Mouse (Mus musculus) MEL (cell line): ENCODE data around the gene Fndc3b. TPM values are rescaled to one million over a fixed set of nuclear protein-coding genes. Genes with fewer than 3 reads are reported as not detected.

ENCODE experiments used
- DNase-seq: peaks from one replicate; pipeline ENCODE4 v3.0.0; 2011; ENCODE audit warnings: low read depth, low spot score
- H3K27ac ChIP-seq: 2 replicates; pipeline ENCODE4 v1.5.1; 2012; ENCODE audit warnings: low read depth, mild to moderate bottlenecking, control low read depth, low read length, moderate library complexity; ENCODE audit not compliant: control insufficient read depth
- H3K27me3 ChIP-seq, 2 experiments: fragments of 150-350 bp in 1 of 2; sonication (generic) in 1 of 2; 2 replicates each; pipeline ENCODE4 v1.6.1; 2012; ENCODE audit warnings: low read length in 2 of 2, mild to moderate bottlenecking in 2 of 2, improper control_type of control experiment in 1 of 2, moderate library complexity in 1 of 2; ENCODE audit not compliant: insufficient read depth in 2 of 2, control insufficient read depth in 1 of 2
- H3K36me3 ChIP-seq, 2 experiments: 2 replicates each; pipeline ENCODE4 v1.6.1; 2012 to 2014; ENCODE audit warnings: low read length in 2 of 2, improper control_type of control experiment in 1 of 2, inconsistent platforms in 1 of 2, mild to moderate bottlenecking in 1 of 2; ENCODE audit not compliant: insufficient read depth in 2 of 2, control insufficient read depth in 1 of 2
- H3K4me1 ChIP-seq, 2 experiments: fragments of 150-350 bp in 1 of 2; sonication (generic) in 1 of 2; 2 replicates each; pipeline ENCODE4 v1.6.1; 2012; ENCODE audit warnings: low read length in 2 of 2, improper control_type of control experiment in 1 of 2, mild to moderate bottlenecking in 1 of 2; ENCODE audit not compliant: insufficient read depth in 2 of 2, control insufficient read depth in 1 of 2
- H3K4me3 ChIP-seq, 2 experiments: fragments of 150-350 bp in 1 of 2; sonication (generic) in 1 of 2; 2 replicates each; pipeline ENCODE4 v1.5.1; 2012; ENCODE audit warnings: low read depth in 2 of 2, low read length in 2 of 2, mild to moderate bottlenecking in 2 of 2, moderate library complexity in 2 of 2, control low read depth in 1 of 2, improper control_type of control experiment in 1 of 2; ENCODE audit not compliant: control insufficient read depth in 1 of 2, insufficient read depth in 1 of 2
- H3K79me2 ChIP-seq: 2 replicates; pipeline ENCODE4 v1.6.1; 2012; ENCODE audit warnings: mild to moderate bottlenecking, low read length, moderate library complexity; ENCODE audit not compliant: control insufficient read depth, poor library complexity, insufficient read depth
- H3K9ac ChIP-seq: 2 replicates; pipeline ENCODE4 v1.6.1; 2012; ENCODE audit warnings: low read depth, mild to moderate bottlenecking, control low read depth, low read length, moderate library complexity; ENCODE audit not compliant: control insufficient read depth, poor library complexity, severe bottlenecking
- H3K9me3 ChIP-seq: fragments of 150-350 bp; sonication (generic); replicated peaks from 2 replicates; pipeline ENCODE4 v1.6.1; 2012; ENCODE audit warnings: mild to moderate bottlenecking, low read length, improper control_type of control experiment, moderate library complexity; ENCODE audit not compliant: insufficient read depth
- BHLHE40 ChIP-seq: IDR thresholded peaks from 2 replicates; pipeline ENCODE4 v1.6.1; 2012; ENCODE audit warnings: low read depth, mild to moderate bottlenecking, inconsistent platforms, low read length, improper control_type of control experiment, borderline replicate concordance
- CHD1 ChIP-seq: IDR thresholded peaks from 2 replicates; pipeline ENCODE4 v1.6.1; 2012; ENCODE audit warnings: low read depth, mild to moderate bottlenecking, inconsistent platforms, low read length, improper control_type of control experiment
- CHD2 ChIP-seq: IDR thresholded peaks from 2 replicates; pipeline ENCODE4 v1.6.1; 2011; ENCODE audit warnings: low read length, improper control_type of control experiment
- E2F4 ChIP-seq: IDR thresholded peaks from 2 replicates; pipeline ENCODE4 v1.6.1; 2011; ENCODE audit warnings: low read depth, low read length, improper control_type of control experiment, borderline replicate concordance
- ELF1 ChIP-seq: IDR thresholded peaks from 2 replicates; pipeline ENCODE4 v1.6.1; 2014; ENCODE audit warnings: low read depth, mild to moderate bottlenecking, inconsistent platforms, low read length, improper control_type of control experiment, moderate library complexity
- ETS1 ChIP-seq: IDR thresholded peaks from 2 replicates; pipeline ENCODE4 v1.6.1; 2012; ENCODE audit warnings: low read depth, mild to moderate bottlenecking, inconsistent platforms, low read length, improper control_type of control experiment, moderate library complexity
- GATA1 ChIP-seq: IDR thresholded peaks from 2 replicates; pipeline ENCODE4 v1.6.1; 2011; ENCODE audit warnings: low read depth, low read length, improper control_type of control experiment
- KAT2A ChIP-seq: conservative IDR thresholded peaks from 2 replicates; pipeline ENCODE4 v1.6.1; 2012; ENCODE audit warnings: low read depth, low read length, improper control_type of control experiment, inconsistent platforms
- MAFK ChIP-seq: IDR thresholded peaks from 2 replicates; pipeline ENCODE4 v1.6.1; 2011; ENCODE audit warnings: low read depth, mild to moderate bottlenecking, low read length, improper control_type of control experiment, borderline replicate concordance
- MAZ ChIP-seq: IDR thresholded peaks from 2 replicates; pipeline ENCODE4 v1.6.1; 2012; ENCODE audit warnings: low read depth, mild to moderate bottlenecking, inconsistent platforms, low read length, improper control_type of control experiment
- MEF2A ChIP-seq: IDR thresholded peaks from 2 replicates; pipeline ENCODE4 v1.6.1; 2014; ENCODE audit warnings: low read depth, mild to moderate bottlenecking, inconsistent platforms, low read length, improper control_type of control experiment; ENCODE audit not compliant: poor library complexity, insufficient replicate concordance, severe bottlenecking; ENCODE audit errors: extremely low read depth
- MXI1 ChIP-seq: IDR thresholded peaks from 2 replicates; pipeline ENCODE4 v1.6.1; 2011; ENCODE audit warnings: mild to moderate bottlenecking, low read depth, low read length, improper control_type of control experiment
- MYC ChIP-seq: IDR thresholded peaks from 2 replicates; pipeline ENCODE4 v1.6.1; 2011; ENCODE audit warnings: low read depth, mild to moderate bottlenecking, low read length, improper control_type of control experiment, moderate library complexity
- NELFE ChIP-seq: IDR thresholded peaks from 2 replicates; pipeline ENCODE4 v1.6.1; 2011; ENCODE audit warnings: low read depth, low read length, improper control_type of control experiment
- NRF1 ChIP-seq: IDR thresholded peaks from 2 replicates; pipeline ENCODE4 v1.6.1; 2014; ENCODE audit warnings: low read depth, mild to moderate bottlenecking, inconsistent platforms, low read length, improper control_type of control experiment, moderate library complexity; ENCODE audit not compliant: poor library complexity, insufficient read depth, severe bottlenecking
- POLR2A ChIP-seq, 2 experiments: IDR thresholded peaks; 2 replicates each; pipeline ENCODE4 v1.6.1; 2011 to 2012; ENCODE audit warnings: low read length in 2 of 2, mild to moderate bottlenecking in 2 of 2, control low read depth in 1 of 2, improper control_type of control experiment in 1 of 2, low read depth in 1 of 2, moderate library complexity in 1 of 2; ENCODE audit not compliant: control insufficient read depth in 1 of 2, insufficient read depth in 1 of 2, poor library complexity in 1 of 2
- POLR2AphosphoS5 ChIP-seq: IDR thresholded peaks from 2 replicates; pipeline ENCODE4 v1.6.1; 2012; ENCODE audit warnings: low read depth, borderline replicate concordance, mild to moderate bottlenecking, inconsistent platforms, low read length, moderate library complexity, mixed read lengths
- RAD21 ChIP-seq: IDR thresholded peaks from 2 replicates; pipeline ENCODE4 v1.6.1; 2011; ENCODE audit warnings: mild to moderate bottlenecking, low read depth, low read length, improper control_type of control experiment
- RCOR1 ChIP-seq: IDR thresholded peaks from 2 replicates; pipeline ENCODE4 v1.6.1; 2012; ENCODE audit warnings: low read depth, mild to moderate bottlenecking, inconsistent platforms, low read length, improper control_type of control experiment
- SMC3 ChIP-seq: IDR thresholded peaks from 2 replicates; pipeline ENCODE4 v1.6.1; 2011; ENCODE audit warnings: low read depth, low read length, improper control_type of control experiment
- TCF12 ChIP-seq: IDR thresholded peaks from 2 replicates; pipeline ENCODE4 v1.6.1; 2014; ENCODE audit warnings: low read depth, mild to moderate bottlenecking, inconsistent platforms, low read length, improper control_type of control experiment, moderate library complexity
- USF1 ChIP-seq: IDR thresholded peaks from 2 replicates; pipeline ENCODE4 v1.6.1; 2014; ENCODE audit warnings: low read depth, mild to moderate bottlenecking, inconsistent platforms, low read length, improper control_type of control experiment, moderate library complexity
- USF2 ChIP-seq, 2 experiments: IDR thresholded peaks; 2 replicates each; pipeline ENCODE4 v1.6.1; 2011 to 2012; ENCODE audit warnings: improper control_type of control experiment in 2 of 2, low read length in 2 of 2, borderline replicate concordance in 1 of 2, inconsistent platforms in 1 of 2, low read depth in 1 of 2, mild to moderate bottlenecking in 1 of 2; ENCODE audit not compliant: insufficient read depth in 1 of 2
- ZC3H11A ChIP-seq: IDR thresholded peaks from 2 replicates; pipeline ENCODE4 v1.6.1; 2012; ENCODE audit warnings: low read depth, mild to moderate bottlenecking, inconsistent platforms, low read length, improper control_type of control experiment
- ZKSCAN1 ChIP-seq: IDR thresholded peaks from 2 replicates; pipeline ENCODE4 v1.6.1; 2012; ENCODE audit warnings: low read depth, mild to moderate bottlenecking, inconsistent platforms, low read length, improper control_type of control experiment, moderate library complexity
- ZMIZ1 ChIP-seq: IDR thresholded peaks from 2 replicates; pipeline ENCODE4 v1.6.1; 2012; ENCODE audit warnings: low read depth, mild to moderate bottlenecking, inconsistent platforms, low read length, improper control_type of control experiment, moderate library complexity
- ZNF384 ChIP-seq: IDR thresholded peaks from 2 replicates; pipeline ENCODE4 v1.6.1; 2012; ENCODE audit warnings: low read depth, mild to moderate bottlenecking, inconsistent platforms, low read length, improper control_type of control experiment
- polyA plus RNA-seq, 2 experiments: library from polyadenylated mRNA; stranded (reverse) in 1 of 2; unstranded in 1 of 2; fragments of >175 nt in 1 of 2; fragments of >200 nt in 1 of 2; gene quantifications; 2 replicates each; pipeline versions ENCODE4 v1.2.1 to v1.2.4; 2012; ENCODE audit warnings: low replicate concordance in 2 of 2, low read depth in 1 of 2; ENCODE audit not compliant: insufficient read length in 2 of 2, insufficient read depth in 1 of 2, missing spikeins in 1 of 2
- total RNA-seq: library from RNA; depleted of rRNA; stranded (reverse); fragments of 300-350 nt; gene quantifications from 2 replicates; pipeline ENCODE4 v1.2.3, GENCODE M21; 2012

The Fndc3b gene
- total and polyA plus RNA-seq, 3 experiments = not detected

DNA sequence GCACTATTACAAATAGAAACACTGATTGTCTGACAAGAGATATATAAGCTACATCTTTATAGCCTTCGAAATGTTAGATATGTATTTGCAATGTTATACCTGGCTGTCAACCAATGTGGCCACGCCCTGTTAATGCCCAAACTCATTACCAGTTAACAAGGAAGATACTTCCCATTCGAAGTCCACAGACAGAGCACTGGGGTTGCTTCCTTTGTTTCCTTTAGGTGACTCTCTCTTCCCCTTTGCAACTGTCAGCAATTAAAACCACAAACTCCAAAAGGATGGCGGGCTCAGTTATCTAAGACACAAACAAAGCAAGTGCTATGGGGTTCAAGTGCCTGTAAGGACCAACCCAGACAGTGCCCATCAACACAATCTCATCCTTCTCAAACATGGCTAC lies 43.8 kb downstream of the Fndc3b start:
- no peak for DNase-seq
- H3K36me3 ChIP-seq = no peaks in the 10 kb centered on the region
- H3K9ac ChIP-seq = no peak overlapping the region
- no peak overlapping the region for H3K27ac ChIP-seq
- TF ChIP-seq MXI1 = no peak
- no peak for TF ChIP-seq TCF12
- TF ChIP-seq USF1 = no peak
- TF ChIP-seq RAD21 = no peak
- TF ChIP-seq CHD1 = no peak
- no peak for TF ChIP-seq POLR2AphosphoS5
- no peak for TF ChIP-seq ETS1
- no peak for TF ChIP-seq ZNF384
- no peak for TF ChIP-seq NRF1
- TF ChIP-seq NELFE = no peak
- no peak for TF ChIP-seq RCOR1
- TF ChIP-seq POLR2A (IDR thresholded peaks at IDR 0.05; ENCODE audit: control insufficient read depth in 1 of 2, insufficient read depth in 1 of 2, low read depth in 1 of 2, low read length in 2 of 2, poor library complexity in 1 of 2) = no peak
- no peak for TF ChIP-seq MAZ
- no peak for TF ChIP-seq ZMIZ1
- no peak for TF ChIP-seq MAFK
- TF ChIP-seq, all 39 proteins: peak for 0
- H3K4me1 ChIP-seq = no peaks in the 10 kb centered on the region
- H3K27me3 ChIP-seq = no peaks in the 10 kb centered on the region
- no peak overlapping the region for H3K4me3 ChIP-seq
- no peaks in the 10 kb centered on the region for H3K79me2 ChIP-seq
- H3K9me3 ChIP-seq = no peaks in the 10 kb centered on the region

DNA sequence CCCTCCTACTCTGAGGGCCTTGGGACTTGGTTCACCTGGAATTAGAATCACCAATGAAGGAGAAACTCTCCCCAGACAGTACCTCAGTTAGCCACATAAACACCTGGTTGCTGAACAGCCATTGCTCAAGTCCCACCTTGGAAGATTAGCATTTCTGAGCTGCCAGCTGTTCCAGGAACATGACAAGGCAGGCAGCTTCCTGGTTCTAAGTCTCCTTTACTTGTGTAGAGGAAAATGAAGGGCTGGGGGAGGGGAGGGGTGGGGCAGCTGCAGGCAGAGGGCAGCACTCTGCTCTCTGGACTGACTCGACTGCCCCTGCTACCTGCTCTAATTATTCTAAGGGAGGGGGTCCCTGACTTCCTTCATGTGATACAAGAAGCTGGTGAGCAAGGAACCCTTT lies 45.8 kb downstream of the Fndc3b start:
- Histone ChIP-seq H3K9me3 (no peaks in the 10 kb centered on the region), H3K27me3 (no peaks in the 10 kb centered on the region), H3K4me1 (no peaks in the 10 kb centered on the region), H3K4me3 (no peak overlapping the region)
- TF ChIP-seq CHD2 = no peak
- no peak for TF ChIP-seq MAFK
- no peak for TF ChIP-seq ZC3H11A
- TF ChIP-seq USF1 = no peak
- no peak for TF ChIP-seq KAT2A
- no peak for TF ChIP-seq ELF1
- TF ChIP-seq BHLHE40 = no peak
- TF ChIP-seq SMC3 = no peak
- TF ChIP-seq E2F4 = no peak
- TF ChIP-seq GATA1 = no peak
- TF ChIP-seq ETS1 = no peak
- no peak for TF ChIP-seq POLR2A (IDR thresholded peaks at IDR 0.05; ENCODE audit: control insufficient read depth in 1 of 2, insufficient read depth in 1 of 2, low read depth in 1 of 2, low read length in 2 of 2, poor library complexity in 1 of 2)
- TF ChIP-seq MYC = no peak
- TF ChIP-seq MEF2A = no peak
- TF ChIP-seq TCF12 = no peak
- TF ChIP-seq ZNF384 = no peak
- no peak for TF ChIP-seq USF2 (IDR thresholded peaks at IDR 0.05; ENCODE audit: borderline replicate concordance in 1 of 2, insufficient read depth in 1 of 2, low read depth in 1 of 2, low read length in 2 of 2)
- TF ChIP-seq POLR2AphosphoS5 = no peak
- TF ChIP-seq ZKSCAN1 = no peak
- TF ChIP-seq, all 39 proteins: peak for 0
- Histone ChIP-seq H3K79me2 (no peaks in the 10 kb centered on the region), H3K9ac (no peak overlapping the region), H3K27ac (no peak overlapping the region), H3K36me3 (no peaks in the 10 kb centered on the region)
- DNase-seq = no peak
